Mouse (Mus musculus): ENCODE data around the gene Hmg20b. TPM values are rescaled to one million over a fixed set of nuclear protein-coding genes. Genes with fewer than 3 reads are reported as not detected.
A peak's percentile ranks its signal among the peaks of the same experiment; 100 is the strongest.

The Hmg20b gene
- polyA plus RNA-seq, 1 experiment from 2014 or later: 97.9 TPM

DNA sequence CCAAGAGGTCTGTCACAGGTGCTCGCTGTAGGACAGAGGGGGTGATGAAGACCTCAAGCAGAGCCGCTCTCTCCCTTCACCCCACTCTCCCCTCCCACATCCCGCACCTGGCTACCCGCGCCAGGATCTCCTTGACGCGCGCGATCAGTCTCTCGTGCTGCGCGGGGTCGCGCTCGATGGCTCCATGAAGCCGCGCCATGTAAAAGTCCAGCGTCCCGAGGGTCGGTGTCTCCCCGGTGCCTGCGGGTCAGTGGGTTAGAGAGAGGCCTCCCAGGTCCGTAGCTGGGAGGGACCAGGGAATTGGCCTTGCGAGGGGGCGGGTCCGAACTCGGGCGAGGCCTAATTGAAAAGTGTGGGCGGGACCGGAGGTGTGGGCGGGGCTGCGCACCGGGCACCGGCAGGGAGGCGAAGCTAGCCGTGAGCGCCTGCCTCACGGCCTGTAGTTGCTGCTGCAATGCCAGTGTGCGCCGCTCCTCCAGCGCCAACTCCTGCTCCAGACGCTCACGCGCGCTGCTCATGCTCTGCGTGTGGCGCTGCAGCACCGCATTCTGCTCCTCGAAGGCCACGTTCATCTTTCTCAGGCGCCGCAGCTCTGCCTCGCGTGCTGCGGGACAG, 3.7 kb downstream of the Hmg20b start:
- WGBS: 6% methylated on average over 54 of the region's 55 CpGs
- H3K4me1 ChIP-seq: peaks cover 32% of the 10 kb centered on the region
- H3K4me3 ChIP-seq: peak overlapping the region; percentile 19
- H3K4me2 ChIP-seq (replicated peaks): peak overlapping the region; percentile 46
- H3K36me3 ChIP-seq: peaks cover 17% of the 10 kb centered on the region
- H3K27me3 ChIP-seq: peaks cover 69% of the 10 kb centered on the region
- H3K9ac ChIP-seq (replicated peaks): peak overlapping the region; percentile 37; the same call in 1 of the 2 replicates
- 0 out of 2 replicates have a peak overlapping the region, but pooled peaks have one; percentile 10 for H3K27ac ChIP-seq (replicated peaks)
- H3K9me3 ChIP-seq: no peaks in the 10 kb centered on the region
- no peak for ATAC-seq (ENCODE audit: low FRiP score, low read depth)

DNA sequence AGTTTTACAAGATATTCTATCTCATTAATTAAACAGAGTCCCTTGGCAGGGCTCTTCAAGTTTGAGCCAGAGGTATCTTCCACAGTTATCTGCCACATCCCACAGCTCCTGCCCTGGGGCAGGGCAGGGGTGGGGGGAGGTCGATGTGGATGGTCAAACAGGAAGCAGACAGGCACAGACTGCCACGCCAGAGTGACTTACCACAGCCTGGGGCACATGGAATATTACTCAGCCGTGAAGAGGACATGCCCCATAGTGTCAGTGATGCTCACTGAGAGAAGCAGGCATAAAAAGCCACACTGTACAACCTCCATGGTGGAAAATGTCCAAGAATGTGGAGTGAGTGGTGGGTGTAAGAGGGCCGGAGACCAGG, 5.1 kb downstream of the Hmg20b start:
- Histone ChIP-seq H3K9ac (replicated peaks) (no peak overlapping the region), H3K4me2 (replicated peaks) (no peak overlapping the region), H3K4me3 (no peak overlapping the region), H3K27ac (replicated peaks) (no peak overlapping the region), H3K9me3 (no peaks in the 10 kb centered on the region), H3K4me1 (peaks cover 32% of the 10 kb centered on the region), H3K27me3 (peaks cover 81% of the 10 kb centered on the region), H3K36me3 (peaks cover 17% of the 10 kb centered on the region)
- ATAC-seq (ENCODE audit: low FRiP score, low read depth): no peak
- WGBS: 87% methylated on average over 4 of the region's 4 CpGs

DNA sequence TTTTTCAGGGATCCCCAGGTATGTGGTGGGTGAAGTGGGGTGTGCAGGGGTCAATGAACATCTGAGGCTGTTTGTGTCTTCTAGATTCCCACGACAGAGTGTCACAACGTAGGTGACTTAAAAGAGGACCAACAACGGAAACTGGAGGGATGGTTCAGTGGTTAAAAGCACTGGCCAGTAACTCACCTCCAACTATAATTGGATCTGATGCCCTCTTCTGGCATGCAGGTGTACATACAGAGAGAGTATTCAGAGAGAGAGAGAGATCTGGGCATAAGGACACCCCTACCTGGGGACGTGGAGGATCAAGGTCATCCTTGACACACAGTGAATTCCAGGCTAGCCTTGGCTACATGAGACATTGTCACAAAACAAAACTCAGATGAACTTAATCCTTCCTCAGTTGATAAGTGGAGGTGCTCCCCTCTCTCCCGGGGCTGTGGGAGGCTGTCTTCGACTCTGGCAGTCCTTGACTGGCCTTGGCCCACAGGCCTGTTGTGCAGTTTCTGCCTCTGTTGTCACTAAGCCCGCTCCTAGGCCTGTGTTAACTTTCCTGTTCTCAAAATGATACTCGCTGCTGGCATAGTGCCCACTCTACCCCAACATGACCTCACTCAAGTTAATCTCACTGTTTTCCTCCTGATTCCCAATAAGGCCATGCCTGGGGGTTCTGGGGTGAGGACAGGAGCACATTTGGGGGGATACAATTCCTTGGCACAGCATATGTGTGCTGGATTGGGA, 5.7 kb downstream of the Hmg20b start:
- H3K4me1 ChIP-seq: peaks cover 29% of the 10 kb centered on the region
- H3K27me3 ChIP-seq: peaks cover 81% of the 10 kb centered on the region
- H3K27ac ChIP-seq (replicated peaks): no peak overlapping the region
- no peak overlapping the region for H3K4me3 ChIP-seq
- H3K36me3 ChIP-seq: peaks cover 17% of the 10 kb centered on the region
- ATAC-seq (ENCODE audit: low FRiP score, low read depth): no peak
- no peak overlapping the region for H3K4me2 ChIP-seq (replicated peaks)
- WGBS: 53% methylated on average over 8 of the region's 8 CpGs
- H3K9ac ChIP-seq (replicated peaks): no peak overlapping the region
- no peaks in the 10 kb centered on the region for H3K9me3 ChIP-seq

DNA sequence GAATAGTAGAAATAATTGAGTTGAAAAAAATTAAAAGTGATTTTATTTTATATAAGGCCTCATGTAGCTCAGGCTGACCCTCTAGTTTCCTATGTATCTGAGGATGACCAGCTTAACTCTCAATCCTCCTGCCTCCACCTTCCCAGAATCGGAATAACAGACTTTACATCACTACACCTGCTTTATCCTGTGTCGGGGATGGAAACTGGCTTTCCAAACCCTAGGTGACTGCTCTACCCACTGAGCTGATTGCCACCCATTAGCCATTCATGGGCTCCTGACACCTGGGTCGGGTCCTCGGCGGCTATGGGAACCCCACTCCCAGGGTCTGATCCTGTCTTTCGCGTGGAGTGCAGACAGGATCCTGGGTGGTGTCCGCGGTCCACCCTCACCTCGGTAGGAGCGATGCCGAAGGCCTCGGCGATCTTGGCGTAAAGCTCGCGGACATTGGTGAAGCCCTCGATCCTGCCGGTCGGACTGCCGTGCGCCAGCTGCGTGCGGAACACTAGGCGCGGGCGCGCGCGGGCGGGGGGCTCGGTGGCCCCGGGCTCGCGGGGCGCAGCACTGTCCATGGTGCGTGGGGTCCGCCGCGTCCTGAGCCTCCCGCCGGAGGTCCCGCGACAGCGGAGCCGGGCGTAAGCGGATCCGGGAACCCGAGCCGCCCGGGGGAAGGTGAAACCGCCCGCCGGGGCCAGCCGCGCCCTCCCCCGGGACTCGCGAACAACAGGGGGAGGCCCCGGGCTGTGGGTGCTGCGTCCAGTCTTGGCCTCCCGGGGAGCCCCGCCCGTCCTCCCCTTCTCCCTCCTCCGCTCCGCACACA, 7.4 kb downstream of the Hmg20b start, which contains the start of gene Gipc3:
Gene Gipc3 (minus strand): TSS at position 581 of the 820 bp plus-strand sequence.
- Histone ChIP-seq H3K36me3 (peaks cover 16% of the 10 kb centered on the region), H3K27me3 (peaks cover 84% of the 10 kb centered on the region), H3K27ac (replicated peaks) (no peak within 1 kb of the TSS), H3K4me3 (peak within 1 kb of the TSS; percentile 45), H3K9me3 (no peaks in the 10 kb centered on the region), H3K4me1 (peaks cover 19% of the 10 kb centered on the region), H3K9ac (replicated peaks) (peak within 1 kb of the TSS; percentile 62), H3K4me2 (replicated peaks) (peak within 1 kb of the TSS; percentile 69)
- no peak for ATAC-seq (ENCODE audit: low FRiP score, low read depth)
- WGBS: 5% methylated on average over 56 of the region's 67 CpGs

DNA sequence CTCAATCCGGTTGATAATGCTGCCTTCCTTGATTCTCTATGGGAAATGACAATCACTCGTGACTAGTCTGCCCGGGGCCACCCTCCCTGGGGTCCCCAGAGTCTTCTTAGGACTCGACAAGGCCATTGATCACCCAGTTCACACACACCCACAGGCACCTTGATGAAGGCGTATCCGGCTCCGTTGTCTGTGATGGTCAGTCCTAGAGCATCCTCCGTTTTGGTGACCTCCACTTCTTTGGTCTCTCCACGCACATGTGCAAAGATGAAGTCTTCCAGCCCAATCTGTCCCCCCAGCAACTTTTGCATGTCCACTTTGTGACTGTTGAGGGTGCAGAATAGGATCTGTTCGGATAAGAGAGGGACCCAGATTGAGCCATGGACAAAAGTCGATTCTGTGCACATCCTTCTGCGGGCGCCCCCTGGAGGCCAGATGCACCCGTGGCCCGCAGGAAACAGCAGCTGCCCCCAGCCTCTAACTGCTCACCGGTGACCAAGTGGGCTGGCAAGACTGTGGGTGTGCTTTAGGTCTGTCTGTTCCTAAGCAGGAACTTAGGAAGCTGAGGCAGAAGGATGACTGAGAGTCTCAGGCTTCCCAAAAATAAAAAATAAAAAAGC, 8.8 kb downstream of the Hmg20b start:
- H3K27me3 ChIP-seq: peaks cover 80% of the 10 kb centered on the region
- no peak overlapping the region for H3K4me3 ChIP-seq
- H3K4me2 ChIP-seq (replicated peaks): no peak overlapping the region
- H3K4me1 ChIP-seq: peaks cover 10% of the 10 kb centered on the region
- H3K36me3 ChIP-seq: peaks cover 11% of the 10 kb centered on the region; the same call in 1 of the 2 replicates
- no peak overlapping the region for H3K27ac ChIP-seq (replicated peaks)
- 37% methylated on average over 16 of the region's 16 CpGs for WGBS
- no peak overlapping the region for H3K9ac ChIP-seq (replicated peaks)
- ATAC-seq (ENCODE audit: low FRiP score, low read depth): no peak
- H3K9me3 ChIP-seq: no peaks in the 10 kb centered on the region

DNA sequence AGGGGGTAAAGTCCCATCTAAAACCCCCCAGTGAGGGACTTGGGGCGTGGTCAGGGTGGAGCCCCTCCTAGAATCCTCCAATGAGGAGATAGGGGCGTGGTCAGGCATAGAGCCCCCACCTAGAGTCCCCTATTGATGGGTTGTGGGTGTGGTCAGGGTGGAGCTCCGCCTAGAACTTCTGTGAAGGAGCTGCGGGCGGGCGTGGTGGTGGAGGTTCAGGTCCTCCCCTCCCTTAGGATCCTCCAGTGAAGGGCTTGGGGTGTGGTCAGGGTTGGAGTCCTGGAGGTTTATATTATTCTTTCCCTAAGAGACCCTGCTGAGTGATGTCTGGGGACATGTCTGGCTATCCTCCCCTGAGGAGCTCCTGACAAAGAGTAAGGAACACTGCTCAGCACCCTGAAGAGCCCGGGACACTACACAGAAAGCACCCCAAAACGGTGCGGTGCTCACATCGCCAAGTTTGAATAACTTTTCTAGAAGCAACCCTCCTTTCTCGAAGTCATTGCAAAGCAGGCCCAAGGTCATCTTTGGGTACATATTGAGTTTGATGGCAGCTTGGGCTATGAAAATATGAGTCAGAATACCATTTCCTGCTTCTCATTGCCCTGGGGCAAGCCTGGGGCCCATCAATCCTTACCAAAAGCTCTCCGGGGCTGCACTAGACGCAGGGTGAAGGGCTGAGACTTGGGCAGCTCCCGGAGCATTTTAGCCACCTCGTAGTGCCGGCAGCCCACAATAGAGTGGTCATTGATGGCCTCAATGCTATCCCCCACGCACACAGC, 9.5 kb downstream of the Hmg20b start:
- 39% methylated on average over 17 of the region's 17 CpGs for WGBS
- no peak for ATAC-seq (ENCODE audit: low FRiP score, low read depth)
- H3K4me1 ChIP-seq: peaks cover 7% of the 10 kb centered on the region
- H3K27me3 ChIP-seq: peaks cover 75% of the 10 kb centered on the region
- H3K36me3 ChIP-seq: peaks cover 7% of the 10 kb centered on the region; the same call in 1 of the 2 replicates
- no peak overlapping the region for H3K4me3 ChIP-seq
- H3K4me2 ChIP-seq (replicated peaks): no peak overlapping the region
- H3K27ac ChIP-seq (replicated peaks): no peak overlapping the region
- no peaks in the 10 kb centered on the region for H3K9me3 ChIP-seq
- no peak overlapping the region for H3K9ac ChIP-seq (replicated peaks)

DNA sequence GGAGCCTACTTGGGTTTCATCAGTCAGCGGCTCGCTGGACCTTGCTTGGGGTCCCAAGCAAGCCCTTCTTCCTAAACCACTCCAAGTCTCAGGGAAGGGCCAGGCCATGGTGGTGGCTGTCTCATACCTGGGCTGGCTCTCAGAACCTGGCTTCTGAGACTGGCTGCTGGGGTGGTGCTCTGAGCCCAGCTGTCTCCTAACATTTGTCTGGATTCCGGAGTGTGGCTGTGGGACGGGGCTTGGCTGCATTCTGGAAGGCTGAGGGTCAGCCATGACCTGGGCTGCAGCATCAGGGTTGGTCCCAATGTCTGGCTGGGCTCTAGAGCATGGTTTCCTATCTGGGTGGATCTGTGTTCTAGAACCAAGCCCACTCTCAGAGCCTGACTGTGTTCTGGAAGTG, 13.7 kb downstream of the Hmg20b start:
- ATAC-seq (ENCODE audit: low FRiP score, low read depth): no peak
- no peak overlapping the region for H3K27ac ChIP-seq (replicated peaks)
- peaks cover 67% of the 10 kb centered on the region for H3K27me3 ChIP-seq
- H3K36me3 ChIP-seq: no peaks in the 10 kb centered on the region
- H3K4me2 ChIP-seq (replicated peaks): no peak overlapping the region
- 91% methylated on average over 4 of the region's 4 CpGs for WGBS
- no peak overlapping the region for H3K9ac ChIP-seq (replicated peaks)
- H3K4me3 ChIP-seq: no peak overlapping the region
- peaks cover 7% of the 10 kb centered on the region; the same call in 1 of the 2 replicates for H3K4me1 ChIP-seq
- no peaks in the 10 kb centered on the region for H3K9me3 ChIP-seq

DNA sequence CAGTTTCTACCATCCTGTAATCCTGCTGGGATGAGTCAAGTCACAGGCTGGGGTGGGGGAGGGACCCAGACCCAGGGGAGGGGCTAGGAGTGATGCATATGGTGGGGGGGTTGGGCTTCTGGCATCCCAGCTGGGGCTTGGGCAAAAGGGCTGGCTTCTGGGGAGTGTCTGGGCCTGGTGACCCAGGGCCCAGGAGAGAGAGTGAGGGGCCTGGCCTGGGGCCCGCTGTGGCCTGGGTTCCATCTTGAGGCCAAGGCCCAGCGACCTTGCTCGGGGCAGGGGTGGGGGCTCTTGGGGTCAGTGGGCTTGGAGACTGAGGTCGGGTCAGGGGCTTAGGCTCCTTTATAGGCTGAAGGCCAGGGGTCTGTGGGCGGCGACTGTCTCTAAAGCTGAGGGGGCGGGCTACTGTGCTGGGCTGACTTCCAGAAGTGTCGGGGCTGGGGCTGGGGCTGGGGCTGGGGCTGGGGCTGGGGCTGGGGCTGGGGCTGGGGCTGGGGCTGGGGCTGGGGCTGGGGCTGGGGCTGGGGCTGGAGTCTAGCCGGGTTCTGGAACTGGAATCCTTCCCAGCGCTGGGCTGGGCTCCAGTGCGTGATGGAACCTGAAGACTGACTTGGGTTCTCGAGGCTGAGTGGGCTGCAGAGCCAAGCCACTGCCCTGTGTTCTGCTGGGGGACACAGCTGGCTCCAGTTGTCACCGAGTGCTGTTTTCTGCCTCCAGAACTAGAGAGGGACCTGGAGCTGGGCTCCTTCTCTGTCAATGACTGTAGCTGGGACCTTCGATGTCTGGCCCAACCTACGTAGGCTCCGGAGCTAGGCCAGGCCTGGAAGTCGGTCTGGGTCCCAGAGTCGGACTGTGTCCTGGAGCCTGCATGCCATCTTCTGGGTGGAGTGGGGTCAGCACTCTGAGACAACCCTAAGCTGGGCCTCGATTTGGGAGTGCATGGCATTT, 14.6 kb downstream of the Hmg20b start:
- Histone ChIP-seq H3K27me3 (peaks cover 59% of the 10 kb centered on the region), H3K4me1 (peaks cover 7% of the 10 kb centered on the region; the same call in 1 of the 2 replicates), H3K27ac (replicated peaks) (no peak overlapping the region), H3K9ac (replicated peaks) (no peak overlapping the region), H3K9me3 (no peaks in the 10 kb centered on the region), H3K4me3 (no peak overlapping the region), H3K4me2 (replicated peaks) (no peak overlapping the region), H3K36me3 (no peaks in the 10 kb centered on the region)
- WGBS: 35% methylated on average over 19 of the region's 19 CpGs
- no peak for ATAC-seq (ENCODE audit: low FRiP score, low read depth)

DNA sequence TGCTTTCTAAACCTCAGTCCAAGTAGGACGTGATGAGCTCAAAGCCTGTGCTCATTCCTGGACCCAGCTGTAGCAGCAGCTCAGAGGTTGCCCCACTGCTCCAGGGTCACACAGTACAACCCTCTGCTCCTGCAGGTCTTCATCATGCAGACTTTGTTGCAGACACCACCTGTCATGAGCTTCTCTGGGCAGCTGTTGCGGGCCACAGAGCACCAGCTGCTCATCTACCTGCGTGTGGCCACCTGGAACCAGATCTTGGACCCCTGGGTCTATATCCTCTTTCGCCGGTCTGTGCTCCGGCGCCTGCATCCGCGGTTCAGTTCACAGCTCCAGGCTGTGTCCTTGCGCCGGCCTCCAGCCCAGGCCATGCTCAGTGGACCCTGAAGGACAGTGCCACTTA, 16.0 kb downstream of the Hmg20b start:
- ATAC-seq (ENCODE audit: low FRiP score, low read depth): no peak
- H3K9ac ChIP-seq (replicated peaks): no peak overlapping the region
- H3K4me3 ChIP-seq: no peak overlapping the region
- peaks cover 7% of the 10 kb centered on the region; the same call in 1 of the 2 replicates for H3K4me1 ChIP-seq
- no peak overlapping the region for H3K27ac ChIP-seq (replicated peaks)
- H3K27me3 ChIP-seq: peaks cover 60% of the 10 kb centered on the region
- H3K9me3 ChIP-seq: no peaks in the 10 kb centered on the region
- H3K4me2 ChIP-seq (replicated peaks): no peak overlapping the region
- WGBS: 53% methylated on average over 11 of the region's 11 CpGs
- no peaks in the 10 kb centered on the region for H3K36me3 ChIP-seq

DNA sequence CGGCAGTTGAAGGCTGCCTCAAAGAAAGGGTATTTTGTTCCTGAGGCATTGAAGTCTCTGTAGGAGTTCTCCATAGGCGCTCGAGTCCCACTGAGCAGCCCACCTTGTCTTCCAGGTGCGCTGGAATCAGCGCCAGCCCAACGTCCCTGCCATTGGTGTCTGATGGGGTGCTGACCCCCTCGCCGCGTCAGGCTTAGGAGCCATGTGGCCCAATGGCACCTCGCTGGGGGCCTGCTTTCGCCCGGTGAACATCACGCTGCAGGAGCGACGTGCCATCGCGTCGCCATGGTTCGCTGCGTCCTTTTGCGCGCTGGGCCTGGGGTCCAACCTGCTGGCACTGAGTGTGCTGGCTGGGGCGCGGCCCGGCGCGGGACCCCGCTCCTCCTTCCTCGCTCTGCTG, 18.0 kb downstream of the Hmg20b start:
- peaks cover 2% of the 10 kb centered on the region; the same call in 1 of the 2 replicates for H3K36me3 ChIP-seq
- 15% methylated on average over 29 of the region's 29 CpGs for WGBS
- H3K4me1 ChIP-seq: peaks cover 7% of the 10 kb centered on the region; the same call in 1 of the 2 replicates
- no peak overlapping the region for H3K4me3 ChIP-seq
- ATAC-seq (ENCODE audit: low FRiP score, low read depth): no peak
- H3K9me3 ChIP-seq: no peaks in the 10 kb centered on the region
- peak overlapping the region; percentile 15; the same call in 1 of the 2 replicates for H3K4me2 ChIP-seq (replicated peaks)
- no peak overlapping the region for H3K9ac ChIP-seq (replicated peaks)
- H3K27ac ChIP-seq (replicated peaks): no peak overlapping the region
- peaks cover 45% of the 10 kb centered on the region for H3K27me3 ChIP-seq
